Mouse (Mus musculus): ENCODE measurements around the gene Lin7a.

GRCm38 (mm10) chr10:107223186-107223440 is 48.4 kb upstream of the Lin7a start:
- no peak for TF ChIP-seq CTCF (IDR thresholded peaks at IDR 0.05; ENCODE audit: low read depth, low read length)
- no peak for TF ChIP-seq GATA1 (IDR thresholded peaks at IDR 0.05; ENCODE audit: borderline replicate concordance, low read length)
- no peak for TF ChIP-seq POLR2AphosphoS5 (IDR thresholded peaks at IDR 0.05; ENCODE audit: insufficient replicate concordance, low read depth, low read length)

All from G1E (cell line).